Mouse (Mus musculus): ENCODE results near the gene Errfi1.

Gene Errfi1

DNA sequence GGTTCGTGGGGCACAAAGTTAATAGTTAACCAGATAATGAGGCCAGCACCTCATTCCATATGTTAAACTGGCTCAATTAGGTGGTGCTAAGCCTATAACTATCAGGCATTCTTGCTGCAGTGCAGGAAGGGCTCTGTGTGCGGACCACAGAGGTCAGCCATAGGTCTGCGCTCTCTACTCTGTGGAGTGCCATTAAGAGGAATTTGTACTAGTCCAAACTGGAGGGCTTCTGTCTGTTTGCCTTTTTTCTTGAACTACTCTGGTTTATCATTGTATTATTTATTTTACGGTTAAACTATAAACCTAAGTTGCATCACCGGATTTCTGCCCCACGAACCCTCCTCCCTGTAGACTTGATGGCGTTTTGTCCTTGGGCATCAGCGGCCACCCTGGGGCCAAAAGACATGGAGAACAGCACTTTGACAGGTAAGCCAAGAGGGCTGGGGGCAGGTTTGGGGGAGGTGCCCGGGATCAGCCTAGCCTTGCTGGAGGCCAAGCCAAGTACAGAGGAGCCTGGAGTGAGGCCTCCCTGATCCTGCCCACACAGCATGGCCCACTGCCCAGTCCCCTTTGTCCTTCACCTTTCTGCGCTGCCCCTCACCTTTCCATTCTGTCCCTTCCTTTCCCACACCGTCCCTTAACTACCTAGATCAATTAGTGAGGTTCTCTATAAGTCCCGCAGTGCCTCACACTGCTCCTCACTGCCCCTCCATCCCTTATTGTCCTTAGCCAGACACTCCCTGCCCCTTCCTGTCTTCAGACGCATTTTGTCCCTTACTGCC lies at the start of gene Errfi1:
Gene Errfi1 (plus strand): TSS at position 240 of the 782 bp plus-strand sequence.
- no peak for DNase-seq (ENCODE audit: low read depth, low spot score)

DNA sequence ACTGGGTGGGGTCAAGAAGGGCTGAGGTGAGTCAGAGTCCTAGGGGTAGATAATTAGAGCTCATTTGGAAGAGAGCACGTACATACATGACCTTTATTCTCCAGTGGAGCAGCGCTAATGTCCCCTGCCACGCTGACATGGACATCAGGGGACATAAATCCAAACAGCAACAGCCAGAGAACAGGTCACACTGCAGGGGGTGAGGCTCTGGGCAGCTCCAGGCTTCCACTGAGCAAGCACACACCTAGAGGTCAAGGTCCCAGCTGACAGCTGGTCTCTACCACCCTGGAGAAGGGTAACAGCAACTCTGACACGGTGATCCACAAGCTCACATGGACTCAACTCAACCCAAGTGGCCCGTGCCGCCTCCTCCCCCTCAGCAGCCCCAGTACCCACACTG lies 49.5 kb upstream of the Errfi1 start:
- no peak for DNase-seq (ENCODE audit: low read depth, low spot score)

DNA sequence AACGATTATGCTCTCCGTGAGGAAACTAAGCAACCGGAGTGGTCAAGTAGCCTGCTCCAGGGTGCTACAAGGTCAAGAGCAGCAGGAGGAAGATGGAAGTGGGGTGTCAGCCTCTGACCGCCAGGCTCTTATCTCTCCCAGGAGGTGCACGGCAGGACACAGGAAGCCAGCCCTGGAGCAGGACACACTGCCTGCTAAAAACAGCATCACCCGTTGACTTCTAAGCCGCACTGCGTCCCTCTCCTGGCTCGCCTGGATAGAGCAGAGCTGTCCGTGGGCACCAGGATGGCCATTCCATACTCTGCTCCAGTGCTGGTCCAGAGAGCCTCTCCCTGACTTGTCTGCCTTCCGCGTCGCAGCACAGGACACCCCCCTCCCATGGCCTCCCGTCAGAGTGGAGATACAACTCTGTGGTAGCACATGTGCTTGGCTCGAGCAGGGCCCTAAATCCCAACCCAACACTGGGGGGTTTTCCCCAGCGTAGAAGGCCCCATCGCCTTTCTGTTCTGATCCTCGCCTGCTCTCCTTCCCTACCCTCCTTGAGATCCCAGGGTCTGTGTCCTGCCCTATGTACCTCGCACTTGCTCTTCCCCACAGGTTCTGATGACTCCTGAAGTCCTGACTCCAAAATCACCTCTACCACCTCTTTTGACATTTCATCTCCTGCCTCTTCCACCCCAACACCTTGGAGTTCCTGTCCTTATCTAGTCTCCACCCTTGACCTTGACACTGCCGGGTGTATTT lies 45.8 kb upstream of the Errfi1 start:
- no peak for DNase-seq (ENCODE audit: low read depth, low spot score)

DNA sequence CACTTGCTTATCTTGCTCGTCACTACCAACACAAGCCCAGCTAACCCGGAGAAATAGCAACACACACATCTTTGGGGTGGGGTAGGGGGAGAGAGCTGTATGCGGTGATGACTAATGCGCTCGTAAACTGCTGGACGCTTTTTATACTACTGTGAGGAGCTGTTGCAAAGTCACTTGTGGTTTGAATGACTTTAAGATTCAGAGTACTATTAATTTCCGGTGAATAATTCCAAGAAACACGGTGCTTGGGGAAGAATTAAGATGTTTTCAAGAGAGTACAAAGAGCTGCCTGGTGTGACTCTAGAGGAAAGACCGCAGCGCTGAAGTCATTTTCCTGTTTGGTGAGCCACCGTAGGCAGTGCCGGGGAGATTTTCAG lies 45.3 kb upstream of the Errfi1 start:
- no peak for DNase-seq (ENCODE audit: low read depth, low spot score)

DNA sequence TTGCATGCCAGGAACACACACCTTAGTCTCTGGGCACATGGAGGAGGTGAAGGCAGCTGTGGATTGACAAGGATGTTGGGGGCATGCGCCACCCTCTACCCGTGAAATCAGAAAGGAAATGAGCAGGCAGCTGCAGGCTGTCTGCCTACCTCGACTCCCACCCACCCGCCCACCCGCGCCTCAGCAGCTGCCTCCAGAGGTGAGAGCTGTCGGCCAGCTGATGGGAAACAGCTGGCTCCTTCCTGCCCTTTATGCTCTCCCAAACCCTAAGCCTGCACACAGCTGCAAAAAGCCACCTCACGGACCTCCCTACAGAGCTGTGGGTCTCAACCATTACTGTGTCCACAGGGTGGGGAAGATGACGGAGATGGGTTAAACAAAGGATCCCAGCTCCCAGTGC lies 44.4 kb upstream of the Errfi1 start:
- no peak for DNase-seq (ENCODE audit: low read depth, low spot score)

DNA sequence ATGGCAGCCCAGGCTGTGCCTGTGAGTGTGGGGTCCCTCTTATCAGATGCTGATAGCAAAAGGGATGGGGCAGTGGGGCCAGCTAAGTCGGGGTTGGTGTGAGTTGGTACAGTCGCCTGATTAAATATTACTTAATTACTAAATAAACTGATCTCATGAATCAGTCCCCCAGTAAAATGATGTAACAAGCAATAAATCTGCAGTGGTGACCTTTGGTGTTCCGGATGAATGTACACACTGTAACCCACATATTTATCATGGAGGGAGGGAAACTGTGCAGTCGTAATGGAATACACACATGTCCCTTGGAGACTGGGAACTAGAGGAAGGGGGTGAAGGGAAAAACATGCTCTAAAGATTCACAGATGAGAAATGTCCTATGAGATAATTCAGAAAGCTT lies 38.6 kb upstream of the Errfi1 start:
- no peak for DNase-seq (ENCODE audit: low read depth, low spot score)

DNA sequence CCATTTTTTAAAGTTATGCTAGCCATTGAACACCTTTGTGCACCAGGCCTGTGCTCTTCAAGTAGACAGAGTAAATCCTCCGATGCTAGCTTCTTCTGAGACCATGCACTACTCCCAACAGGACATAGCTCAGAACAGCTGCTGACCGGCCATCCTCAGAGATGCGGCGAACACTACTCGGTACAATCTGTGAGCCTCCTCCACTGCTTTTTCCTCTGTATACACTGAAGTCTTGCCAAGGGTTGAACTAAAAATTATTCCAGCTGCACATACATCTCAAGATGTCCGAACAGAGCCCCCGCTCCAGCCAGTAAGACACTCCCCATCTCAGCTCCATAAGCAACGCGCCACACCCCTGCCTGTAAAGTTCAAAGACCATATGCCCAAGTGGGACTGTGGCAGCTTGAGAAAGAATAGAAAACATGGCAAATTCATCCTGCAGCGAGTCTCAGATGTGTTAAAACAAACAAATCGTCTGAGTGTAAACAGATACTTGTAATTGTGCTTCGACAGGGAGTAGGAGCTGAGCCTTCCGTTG lies 37.2 kb upstream of the Errfi1 start:
- no peak for DNase-seq (ENCODE audit: low read depth, low spot score)

DNA sequence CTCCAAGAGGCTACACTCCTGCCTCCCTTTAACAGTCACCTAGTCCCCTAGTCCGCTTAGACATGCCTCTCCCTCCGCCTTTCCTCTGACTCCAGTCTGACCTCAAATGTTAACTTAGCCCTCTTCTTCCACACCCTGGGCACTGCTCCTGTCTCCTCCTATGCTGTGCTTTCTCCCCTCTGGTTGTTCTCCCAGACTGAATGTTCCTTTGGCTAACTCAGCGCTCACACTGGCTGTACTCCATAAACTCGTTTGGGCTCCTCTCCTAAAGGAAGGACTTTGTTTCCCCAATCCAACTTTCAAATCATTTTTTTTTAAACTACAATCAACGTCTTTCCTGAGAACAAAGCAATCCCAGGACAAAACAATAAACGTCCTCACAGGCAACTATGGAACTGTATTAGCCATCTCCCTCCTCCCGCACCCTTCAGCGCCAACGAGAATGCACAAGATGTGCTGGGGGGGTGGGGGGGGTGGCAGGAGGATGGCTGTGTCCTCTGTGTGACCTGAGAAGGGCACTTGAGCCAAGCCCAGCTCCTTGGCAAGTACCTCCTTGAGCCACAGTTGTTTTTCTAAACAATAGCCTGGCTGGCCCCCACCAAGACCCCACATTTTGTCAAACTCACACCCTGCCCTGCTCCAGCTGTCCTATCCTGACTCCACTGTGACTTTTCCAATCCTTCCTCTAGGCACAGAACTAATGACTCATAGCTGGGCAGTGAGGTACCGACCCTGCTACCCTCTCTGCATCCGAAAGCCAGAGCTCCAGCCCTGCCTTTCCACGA lies 34.4 kb upstream of the Errfi1 start:
- no peak for DNase-seq (ENCODE audit: low read depth, low spot score)

DNA sequence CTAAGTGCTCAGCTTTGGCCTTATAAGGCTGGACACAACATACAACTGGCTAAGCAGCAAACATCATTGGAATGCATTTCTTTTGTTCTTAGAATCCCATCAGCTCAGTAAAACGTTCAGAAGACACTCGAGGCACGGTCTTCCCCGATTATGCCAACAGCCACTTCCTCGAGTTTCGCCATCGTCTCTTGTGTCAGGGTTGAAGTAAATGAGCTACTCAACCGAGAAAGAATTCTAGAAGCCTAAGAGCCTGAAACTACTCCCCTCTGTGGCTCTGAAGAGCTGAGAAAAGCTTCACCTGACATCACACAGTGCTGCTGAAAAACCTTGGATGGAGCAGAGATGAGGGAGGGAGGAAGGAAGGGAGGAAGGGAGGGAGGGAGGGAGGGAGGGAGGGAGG lies 32.3 kb upstream of the Errfi1 start:
- no peak for DNase-seq (ENCODE audit: low read depth, low spot score)

DNA sequence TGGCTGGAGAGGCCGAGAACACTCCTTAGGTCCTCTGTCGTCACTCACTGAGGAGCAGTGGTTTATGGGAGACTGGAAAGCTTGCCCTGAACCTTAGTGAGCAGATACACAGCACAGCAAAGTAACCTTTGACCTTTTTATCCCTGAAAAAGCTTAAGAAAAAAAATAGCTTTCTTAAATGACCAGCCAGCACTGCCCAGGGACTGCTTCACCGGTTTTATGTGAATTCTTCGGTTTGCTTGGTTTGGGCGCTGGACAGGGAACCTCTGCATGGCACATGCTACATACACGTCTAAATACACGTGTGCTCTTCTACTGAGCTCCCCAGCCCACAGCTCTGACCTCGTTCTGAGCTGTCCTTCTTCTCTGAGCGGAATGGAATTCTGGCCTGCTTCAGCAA lies 31.1 kb upstream of the Errfi1 start:
- DNase-seq (ENCODE audit: low read depth, low spot score), result no peak

DNA sequence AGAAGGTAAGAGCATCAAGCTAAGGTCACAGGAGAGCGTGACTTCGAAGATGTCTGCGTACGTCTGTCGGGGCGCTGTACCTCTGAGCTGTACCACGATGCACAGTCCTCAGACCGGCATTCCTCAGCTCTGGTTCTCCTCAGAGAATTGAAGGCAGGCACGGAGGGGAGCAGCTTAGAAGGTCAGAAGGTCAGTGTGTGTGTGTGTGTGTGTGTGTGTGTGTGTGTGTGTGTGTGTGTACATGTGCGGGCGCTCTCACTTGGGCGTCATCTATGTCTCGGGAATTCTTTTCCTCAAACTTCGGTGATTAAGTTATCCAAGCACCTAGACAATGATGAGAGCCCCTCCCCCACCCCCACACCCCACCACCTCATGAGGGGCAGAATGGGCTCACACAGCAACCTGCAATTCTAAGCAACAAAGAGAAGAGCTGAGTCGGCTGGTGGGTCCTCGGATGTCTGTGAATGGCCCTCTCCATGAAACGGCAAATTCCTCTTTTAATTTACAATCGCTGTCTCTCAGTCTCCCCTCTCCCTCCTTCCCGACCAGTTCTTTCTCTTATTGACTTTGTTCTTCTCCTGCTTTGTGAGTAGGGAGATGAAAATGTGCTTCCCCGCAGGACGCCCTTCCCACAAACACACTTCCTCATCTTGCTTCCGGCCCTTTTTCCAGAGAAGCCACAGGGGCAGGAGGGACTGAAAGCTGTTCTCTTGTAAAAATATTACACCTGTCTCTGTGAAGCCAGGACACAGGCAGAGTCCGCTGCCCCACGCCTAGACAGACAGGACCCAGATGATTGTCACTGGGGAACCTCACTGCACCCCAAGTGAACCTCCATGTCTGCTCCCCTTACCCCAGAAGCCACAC lies 29.9 kb upstream of the Errfi1 start:
- DNase-seq (ENCODE audit: low read depth, low spot score), result peak; percentile 24

DNA sequence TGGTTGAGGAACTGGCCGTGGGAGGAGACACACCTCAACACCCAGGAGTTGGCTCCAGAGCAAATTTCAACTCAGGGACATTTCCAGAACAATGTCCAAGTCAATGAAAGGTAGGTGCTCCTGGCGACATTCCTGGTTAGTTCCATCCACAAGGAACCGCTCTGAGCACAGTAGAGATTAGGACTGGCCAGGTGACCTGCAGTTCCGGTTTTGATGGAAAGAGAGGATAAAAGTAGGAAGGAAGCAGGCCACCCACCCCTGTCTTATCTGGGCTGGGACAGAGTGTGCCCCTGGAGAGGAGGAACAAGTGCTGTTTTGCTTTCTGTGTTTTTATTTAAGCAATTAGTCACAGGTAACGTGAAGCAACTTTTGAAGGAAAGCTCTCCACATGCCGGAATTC lies 28.8 kb upstream of the Errfi1 start:
- DNase-seq (ENCODE audit: low read depth, low spot score), result no peak

DNA sequence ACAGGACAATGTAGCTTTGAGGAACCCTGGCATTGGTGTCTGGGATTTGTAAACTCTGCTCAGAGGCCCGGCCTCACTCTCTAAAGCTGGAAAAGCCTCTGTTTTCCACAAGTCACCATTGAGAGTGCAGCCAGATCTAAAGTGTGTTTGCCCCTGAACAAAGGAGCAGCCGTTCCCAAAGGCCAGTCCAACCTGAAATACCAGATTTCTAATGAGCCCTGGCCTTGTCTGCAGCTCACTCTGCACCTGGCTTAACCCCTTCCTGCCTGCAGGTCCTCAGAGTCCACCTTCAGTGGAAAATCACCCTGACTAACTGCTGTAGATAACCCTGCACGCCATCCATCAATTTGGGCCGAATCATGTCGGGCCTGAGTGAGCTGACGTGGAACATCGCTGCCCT lies 28.2 kb upstream of the Errfi1 start:
- no peak for DNase-seq (ENCODE audit: low read depth, low spot score)

DNA sequence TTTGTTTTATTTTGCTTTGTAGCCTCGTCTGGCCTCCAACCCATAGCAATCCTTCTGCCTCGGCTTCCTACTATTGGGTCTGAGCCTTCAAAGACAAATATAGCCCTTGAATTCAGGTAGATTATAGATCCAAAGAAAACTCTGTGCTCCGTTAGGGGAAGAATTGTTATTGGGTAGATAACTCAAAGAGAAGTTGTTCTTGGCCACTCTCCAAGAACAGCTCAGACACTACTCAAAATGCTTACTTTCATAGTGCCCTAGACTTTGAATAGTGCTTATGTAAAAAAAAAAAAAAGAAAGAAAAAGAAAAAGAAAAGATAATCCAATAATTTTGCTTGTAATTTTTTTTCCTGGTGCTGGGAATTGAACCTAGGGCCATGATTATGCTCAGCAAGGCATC lies 22.4 kb upstream of the Errfi1 start:
- no peak for DNase-seq (ENCODE audit: low read depth, low spot score)

DNA sequence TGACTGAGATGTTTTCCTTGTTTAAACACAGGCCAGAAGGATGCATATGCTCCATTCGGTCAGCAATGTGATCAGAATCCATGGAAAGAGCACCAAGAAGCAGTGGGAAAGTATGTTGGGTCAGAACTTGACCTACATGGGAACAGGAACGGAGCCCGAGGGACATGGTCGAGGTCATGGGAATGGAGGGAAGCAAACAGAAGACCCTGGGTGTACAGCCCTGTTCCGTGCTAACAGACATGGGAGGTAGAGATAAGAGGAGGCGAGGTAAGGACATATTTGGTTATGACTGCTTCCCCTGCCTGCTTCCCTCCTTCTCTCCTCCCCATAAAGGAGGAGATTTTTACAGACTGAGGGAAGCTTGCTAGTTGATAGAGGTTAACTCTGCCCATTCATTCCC lies 21.8 kb upstream of the Errfi1 start:
- no peak for DNase-seq (ENCODE audit: low read depth, low spot score)

DNA sequence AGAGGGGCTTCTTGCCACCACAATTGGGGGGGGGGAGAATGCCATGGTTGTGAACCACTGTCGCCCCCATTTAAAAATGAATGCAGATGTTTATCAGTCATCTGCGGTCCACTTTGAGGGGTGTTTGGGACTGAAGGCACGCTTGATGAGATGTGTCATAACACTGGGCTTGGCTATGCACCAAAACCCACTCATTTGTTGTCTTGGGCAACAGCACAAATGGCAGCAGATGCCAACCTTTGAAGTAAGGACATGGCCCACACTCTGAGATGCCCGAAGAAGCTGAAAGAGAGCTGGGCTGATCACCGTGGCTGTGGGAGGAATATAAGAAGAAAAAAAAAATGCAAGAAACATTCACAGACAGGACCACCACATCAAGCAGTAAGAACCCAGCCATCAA lies 18.6 kb upstream of the Errfi1 start:
- no peak for DNase-seq (ENCODE audit: low read depth, low spot score)

DNA sequence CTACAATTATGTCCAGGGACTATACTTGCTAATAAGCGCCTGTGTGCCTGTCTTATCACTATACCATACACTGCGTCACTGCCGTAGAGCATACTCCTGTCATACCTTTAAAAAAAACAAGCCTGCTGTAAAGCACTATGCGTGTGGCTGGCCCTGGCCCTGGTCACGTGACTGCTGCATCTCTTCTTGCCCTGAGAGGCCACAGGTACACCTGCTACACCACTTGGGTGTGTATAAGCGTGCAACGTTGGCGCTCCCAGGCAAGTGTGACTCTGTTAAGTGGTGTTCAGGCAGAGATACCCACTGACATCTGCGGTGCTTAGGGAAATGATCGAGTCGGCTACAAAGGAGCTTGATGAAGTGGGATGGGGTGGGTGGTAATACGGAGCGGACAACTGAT lies 17.5 kb upstream of the Errfi1 start:
- DNase-seq (ENCODE audit: low read depth, low spot score), result no peak

DNA sequence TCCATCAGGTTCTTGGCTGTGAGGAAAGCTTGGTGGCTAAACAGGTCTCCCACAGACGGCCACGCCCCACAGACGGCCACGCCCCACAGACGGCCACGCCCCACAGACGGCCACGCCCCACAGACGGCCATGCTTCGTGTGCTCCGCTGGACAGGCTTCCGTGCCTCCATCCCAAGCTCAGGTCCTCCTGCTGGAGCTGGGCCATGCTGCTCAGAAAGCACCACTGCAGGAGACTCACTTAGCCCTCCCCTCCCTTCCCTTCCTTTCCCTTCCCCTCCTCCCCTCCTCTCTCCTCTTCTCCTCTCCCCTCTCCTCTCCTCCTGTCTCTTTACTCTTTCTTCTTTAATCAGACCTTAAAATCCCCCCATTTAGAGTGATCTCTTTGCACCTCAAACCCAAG lies 16.8 kb upstream of the Errfi1 start:
- DNase-seq (ENCODE audit: low read depth, low spot score), result no peak

DNA sequence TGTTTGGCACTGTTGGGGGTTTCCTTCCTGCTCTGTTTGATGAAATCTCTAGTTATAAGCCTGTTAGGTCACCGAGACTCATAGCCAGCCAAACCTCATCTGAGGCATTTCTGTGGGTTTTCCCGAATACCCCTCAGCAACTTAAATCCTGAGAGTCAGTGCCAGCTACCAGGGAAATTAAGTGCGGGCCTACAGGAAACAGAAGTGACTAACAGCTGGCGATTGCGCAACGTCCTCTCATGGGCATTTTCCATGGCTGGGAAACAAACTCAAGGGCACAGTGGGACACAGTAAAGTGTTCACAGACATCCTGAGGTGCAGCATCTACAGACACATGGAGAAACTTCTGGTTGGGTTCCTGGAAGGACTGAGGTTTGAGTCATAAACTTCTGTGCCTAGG lies 16.3 kb upstream of the Errfi1 start:
- no peak for DNase-seq (ENCODE audit: low read depth, low spot score)

DNA sequence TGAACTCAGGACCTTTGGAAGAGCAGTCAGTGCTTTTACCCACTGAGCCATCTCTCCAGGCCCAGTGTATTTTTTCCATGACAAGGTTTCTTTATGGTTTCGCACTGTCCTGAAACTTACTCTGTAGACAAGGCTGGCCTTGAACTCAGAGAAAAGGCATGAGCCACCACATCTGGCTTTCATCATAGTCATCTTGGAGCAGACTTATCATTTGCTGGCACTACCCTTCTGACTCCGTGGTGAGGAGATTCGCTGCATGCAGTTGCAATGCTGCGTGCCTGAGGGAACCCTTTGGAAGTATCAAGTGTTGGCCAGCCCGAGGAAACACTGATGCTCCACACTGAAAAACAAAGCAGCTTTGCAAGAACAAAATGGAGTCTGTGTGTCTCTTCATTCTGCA lies 11.7 kb upstream of the Errfi1 start:
- no peak for DNase-seq (ENCODE audit: low read depth, low spot score)

DNA sequence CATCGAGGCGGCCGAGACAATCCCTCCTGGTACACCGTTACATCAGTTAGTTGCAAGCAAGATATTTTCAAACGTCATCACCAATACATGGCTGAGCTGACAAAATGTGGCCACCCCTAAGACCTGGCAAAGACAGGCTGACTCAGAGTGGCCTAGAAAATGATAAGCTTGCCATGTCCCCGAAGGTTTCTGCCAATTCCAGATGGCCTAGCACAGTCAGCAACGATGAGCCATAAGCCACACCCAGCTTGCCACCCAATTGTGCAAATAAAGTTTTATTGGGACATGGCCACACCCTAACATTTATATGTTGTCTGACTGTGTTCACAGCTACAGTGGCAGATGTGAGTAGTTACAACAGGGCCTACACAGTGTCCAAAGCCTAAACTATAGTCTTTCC lies 10.5 kb upstream of the Errfi1 start:
- no peak for DNase-seq (ENCODE audit: low read depth, low spot score)

Data from ES-CJ7 (cell line).